Mouse (Mus musculus) hindbrain, postnatal 0 days (tissue): Measurements from ENCODE around the gene Gm28038. TPM values are rescaled to one million over a fixed set of nuclear protein-coding genes. Genes with fewer than 3 reads are reported as not detected.

Experiments
- ATAC-seq: fragments of 200-750 bp; cut with Nextera tagmentation; 2 replicates; pipeline ENCODE4 v1.8.0; 2017; ENCODE audit warnings: mild to moderate bottlenecking, moderate TSS enrichment, moderate library complexity
- DNase-seq: peaks from one replicate; pipeline ENCODE4 v3.0.0-alpha.2; 2015; ENCODE audit warnings: low spot score
- H3K27ac ChIP-seq: fragments of 300-500 bp; sonication (generic); 2 replicates; pipeline ENCODE4 v1.5.1; 2014; ENCODE audit warnings: mild to moderate bottlenecking
- H3K27me3 ChIP-seq: fragments of 300-500 bp; sonication (generic); 2 replicates; pipeline ENCODE4 v1.6.1; 2014; ENCODE audit warnings: low read length, mixed read lengths; ENCODE audit not compliant: insufficient read depth
- H3K36me3 ChIP-seq: fragments of 300-500 bp; sonication (generic); 2 replicates; pipeline ENCODE4 v1.6.1; 2014; ENCODE audit warnings: low read length, mixed read lengths; ENCODE audit not compliant: insufficient read depth
- H3K4me1 ChIP-seq: fragments of 300-500 bp; sonication (generic); 2 replicates; pipeline ENCODE4 v1.6.1; 2014; ENCODE audit warnings: antibody characterized with exemption, low read length, mixed read lengths; ENCODE audit not compliant: insufficient read depth
- H3K4me2 ChIP-seq: fragments of 300-500 bp; sonication (generic); 2 replicates; pipeline ENCODE4 v1.6.1; 2014; ENCODE audit warnings: low read depth, mild to moderate bottlenecking, low read length, moderate library complexity, mixed read lengths
- H3K4me3 ChIP-seq: fragments of 300-500 bp; sonication (generic); 2 replicates; pipeline ENCODE4 v1.5.1; 2014; ENCODE audit warnings: low read length
- H3K9ac ChIP-seq: fragments of 300-500 bp; sonication (generic); replicated peaks from 2 replicates; pipeline ENCODE4 v1.6.1; 2014; ENCODE audit warnings: mild to moderate bottlenecking, low read length, moderate library complexity, mixed read lengths
- H3K9me3 ChIP-seq: fragments of 300-500 bp; sonication (generic); 2 replicates; pipeline ENCODE4 v1.6.1; 2016; ENCODE audit warnings: low read length, mixed read lengths
- CTCF ChIP-seq: IDR thresholded peaks from 2 replicates; pipeline ENCODE4 v1.5.1; 2016; ENCODE audit warnings: antibody characterized with exemption, control low read depth, low read depth
- WGBS: fragments of 180-500 bp; shearing (Covaris S2); extraction: QIAGEN DNeasy Blood & Tissue Kit; methylation state at CpG from one replicate; pipeline ENCODE4 v1.1.7; 2014; 5-methylcytosine and 5-hydroxymethylcytosine counted together
- polyA plus RNA-seq: library from polyadenylated mRNA; unstranded; fragments of >200 nt; fragmentation: Nextera tagmentation; extraction: Ambion mirVana; gene quantifications from 2 replicates; pipeline ENCODE4 v1.2.1, GENCODE M21; 2015
- total RNA-seq: library from RNA; depleted of rRNA; stranded (reverse); fragments of >200 nt; gene quantifications from 2 replicates; pipeline ENCODE4 v1.2.3, GENCODE M21; 2014; rRNA removed

The Gm28038 gene
- total and polyA plus RNA-seq, 2 experiments from 2014 or later, result not detected

GRCm38 (mm10) chr2:30343601-30344137 lies 62.8 kb downstream of the Gm28038 start:
- WGBS, result 50% methylated on average over 14 of the region's 14 CpGs
- peak; percentile 34; the same call in 1 of the 2 replicates for ATAC-seq
- H3K27ac ChIP-seq, result peak overlapping the region; percentile 26; the same call in 1 of the 2 replicates

GRCm38 (mm10) chr2:30345971-30346676 lies 65.3 kb downstream of the Gm28038 start:
- WGBS, result 84% methylated on average over 7 of the region's 7 CpGs
- DNase-seq, result no peak

More at GRCm38 (mm10) chr2:30343601-30344137, 62.8 kb downstream of the Gm28038 start:
- H3K4me3 ChIP-seq, result no peak overlapping the region
- peak; percentile 25; the same call in 1 of the 2 replicates for TF ChIP-seq CTCF
- no peaks in the 10 kb centered on the region for H3K4me1 ChIP-seq
- peaks cover 73% of the 10 kb centered on the region for H3K36me3 ChIP-seq
- no peak overlapping the region for H3K9ac ChIP-seq
- no peaks in the 10 kb centered on the region for H3K27me3 ChIP-seq
- peak; percentile 43 for DNase-seq
- no peak overlapping the region for H3K4me2 ChIP-seq
- no peaks in the 10 kb centered on the region for H3K9me3 ChIP-seq

GRCm38 (mm10) chr2:30349196-30349595 lies 68.4 kb downstream of the Gm28038 start:
- Histone ChIP-seq H3K4me1 (no peaks in the 10 kb centered on the region), H3K27me3 (no peaks in the 10 kb centered on the region), H3K9ac (no peak overlapping the region), H3K27ac (no peak overlapping the region), H3K4me3 (no peak overlapping the region), H3K36me3 (peaks cover 66% of the 10 kb centered on the region), H3K4me2 (no peak overlapping the region), H3K9me3 (no peaks in the 10 kb centered on the region)
- 87% methylated on average over 6 of the region's 6 CpGs for WGBS
- no peak for ATAC-seq
- TF ChIP-seq CTCF, result no peak
- DNase-seq, result no peak

More at GRCm38 (mm10) chr2:30345971-30346676, 65.3 kb downstream of the Gm28038 start:
- Histone ChIP-seq H3K9ac (no peak overlapping the region), H3K27me3 (no peaks in the 10 kb centered on the region), H3K9me3 (no peaks in the 10 kb centered on the region), H3K4me1 (no peaks in the 10 kb centered on the region), H3K27ac (no peak overlapping the region), H3K4me2 (no peak overlapping the region), H3K4me3 (no peak overlapping the region), H3K36me3 (peaks cover 77% of the 10 kb centered on the region)
- ATAC-seq, result no peak
- TF ChIP-seq CTCF, result no peak

Other genes with a start within 250 kb of the Gm28038 start
- gene Wdr34, start 232.2 kb upstream of the Gm28038 start, total RNA-seq, result 87.4 and 87.7 TPM in 2 replicates
- gene Wdr34, start 232.2 kb upstream of the Gm28038 start, polyA plus RNA-seq, result 64.5 and 66.5 TPM in 2 replicates
- gene Set, start 223.7 kb upstream of the Gm28038 start, total RNA-seq, result 149 and 188 TPM in 2 replicates
- gene Set, start 223.7 kb upstream of the Gm28038 start, polyA plus RNA-seq, result 332 and 334 TPM in 2 replicates
- gene Pkn3, start 203.4 kb upstream of the Gm28038 start, total RNA-seq, result 1.2 and 4.5 TPM in 2 replicates
- 0.99 and 1.0 TPM in 2 replicates for gene Pkn3, start 203.4 kb upstream of the Gm28038 start, polyA plus RNA-seq
- 25.4 and 35.0 TPM in 2 replicates for gene Zdhhc12, start 187.4 kb upstream of the Gm28038 start, total RNA-seq
- gene Zdhhc12, start 187.4 kb upstream of the Gm28038 start, polyA plus RNA-seq, result 30.2 and 32.2 TPM in 2 replicates
- 77.6 and 99.2 TPM in 2 replicates for gene Zer1, start 156.5 kb upstream of the Gm28038 start, total RNA-seq
- gene Zer1, start 156.5 kb upstream of the Gm28038 start, polyA plus RNA-seq, result 14.0 and 14.6 TPM in 2 replicates
- 106 and 109 TPM in 2 replicates for gene Tbc1d13, start 147.3 kb upstream of the Gm28038 start, total RNA-seq
- 9.4 and 10.8 TPM in 2 replicates for gene Tbc1d13, start 147.3 kb upstream of the Gm28038 start, polyA plus RNA-seq
- gene Endog, start 109.5 kb upstream of the Gm28038 start, total RNA-seq, result 63.7 and 64.1 TPM in 2 replicates
- 42.2 and 42.7 TPM in 2 replicates for gene Endog, start 109.5 kb upstream of the Gm28038 start, polyA plus RNA-seq
- gene Spout1, start 102.6 kb upstream of the Gm28038 start, total RNA-seq, result 32.6 and 48.2 TPM in 2 replicates
- gene Spout1, start 102.6 kb upstream of the Gm28038 start, polyA plus RNA-seq, result 52.6 and 56.1 TPM in 2 replicates
- gene Kyat1, start 75.2 kb upstream of the Gm28038 start, total RNA-seq, result 23.9 and 34.3 TPM in 2 replicates
- 17.0 and 17.9 TPM in 2 replicates for gene Kyat1, start 75.2 kb upstream of the Gm28038 start, polyA plus RNA-seq
- gene Lrrc8a, start 43.3 kb upstream of the Gm28038 start, total RNA-seq, result 66.2 and 68.4 TPM in 2 replicates
- gene Lrrc8a, start 43.3 kb upstream of the Gm28038 start, polyA plus RNA-seq, result 59.7 and 61.9 TPM in 2 replicates
- gene Gm28035, start 40.5 kb upstream of the Gm28038 start, total RNA-seq, result 6.8 and 15.1 TPM in 2 replicates
- gene Gm28035, start 40.5 kb upstream of the Gm28038 start, polyA plus RNA-seq, result 0.25 and 0.31 TPM in 2 replicates
- 5.6 and 8.9 TPM in 2 replicates for gene Phyhd1, start 14.8 kb upstream of the Gm28038 start, total RNA-seq
- gene Phyhd1, start 14.8 kb upstream of the Gm28038 start, polyA plus RNA-seq, result 6.2 and 7.4 TPM in 2 replicates
- gene Dolk, start 5.3 kb downstream of the Gm28038 start, total RNA-seq, result 43.7 and 50.4 TPM in 2 replicates
- gene Dolk, start 5.3 kb downstream of the Gm28038 start, polyA plus RNA-seq, result 42.1 and 43.5 TPM in 2 replicates
- gene Nup188, start 5.4 kb downstream of the Gm28038 start, total RNA-seq, result 32.6 and 51.0 TPM in 2 replicates
- gene Nup188, start 5.4 kb downstream of the Gm28038 start, polyA plus RNA-seq, result 11.9 and 12.6 TPM in 2 replicates
- gene Sh3glb2, start 78.3 kb downstream of the Gm28038 start, total RNA-seq, result 397 and 410 TPM in 2 replicates
- gene Sh3glb2, start 78.3 kb downstream of the Gm28038 start, polyA plus RNA-seq, result 171 and 180 TPM in 2 replicates
- gene Miga2, start 83.2 kb downstream of the Gm28038 start, total RNA-seq, result 67.6 and 79.9 TPM in 2 replicates
- gene Miga2, start 83.2 kb downstream of the Gm28038 start, polyA plus RNA-seq, result 34.4 and 35.3 TPM in 2 replicates
- 119 and 122 TPM in 2 replicates for gene Dolpp1, start 111.2 kb downstream of the Gm28038 start, total RNA-seq
- 48.2 and 49.4 TPM in 2 replicates for gene Dolpp1, start 111.2 kb downstream of the Gm28038 start, polyA plus RNA-seq
- 49.3 and 51.5 TPM in 2 replicates for gene Crat, start 134.8 kb downstream of the Gm28038 start, total RNA-seq
- gene Crat, start 134.8 kb downstream of the Gm28038 start, polyA plus RNA-seq, result 26.0 and 27.6 TPM in 2 replicates
- 140 and 156 TPM in 2 replicates for gene Ptpa, start 135.0 kb downstream of the Gm28038 start, total RNA-seq
- 133 and 138 TPM in 2 replicates for gene Ptpa, start 135.0 kb downstream of the Gm28038 start, polyA plus RNA-seq
- 26.5 and 30.2 TPM in 2 replicates for gene Ier5l, start 193.2 kb downstream of the Gm28038 start, total RNA-seq
- 2.4 and 2.8 TPM in 2 replicates for gene Ier5l, start 193.2 kb downstream of the Gm28038 start, polyA plus RNA-seq